Mouse (Mus musculus): ENCODE results near the gene Tusc2. TPM values are rescaled to one million over a fixed set of nuclear protein-coding genes. Genes with fewer than 3 reads are reported as not detected.

The Tusc2 gene
- polyA plus RNA-seq, 1 experiment from 2014 or later, result 87.1 TPM

DNA sequence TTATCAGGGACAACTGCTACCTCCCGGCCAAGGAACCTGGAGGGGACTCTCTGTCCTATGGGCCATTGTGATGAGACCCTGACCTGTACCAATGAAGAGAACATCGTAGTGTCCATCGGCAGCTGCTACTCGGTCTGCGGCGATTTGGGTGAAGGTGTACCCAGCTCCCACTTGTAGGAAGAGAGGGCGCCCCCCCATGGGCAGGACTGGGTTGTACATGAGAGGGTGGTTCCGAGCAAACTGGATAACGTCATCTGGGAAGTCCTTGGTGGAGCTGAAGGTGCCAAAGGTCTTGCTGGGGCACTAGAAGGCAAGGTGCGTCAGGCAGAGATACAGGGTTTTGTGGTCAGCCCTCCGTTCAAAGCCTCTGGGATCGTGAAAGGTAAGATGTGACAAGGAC, 37.7 kb downstream of the Tusc2 start:
- no peak for DNase-seq (ENCODE audit: low spot score)
- Histone ChIP-seq H3K27me3 (ENCODE audit: insufficient read depth, poor library complexity, severe bottlenecking) (peaks cover 14% of the 10 kb centered on the region; the same call in 1 of the 2 replicates), H3K36me3 (no peaks in the 10 kb centered on the region), H3K27ac (no peak overlapping the region), H3K4me1 (replicated peaks) (peaks cover 47% of the 10 kb centered on the region), H3K9me3 (no peaks in the 10 kb centered on the region), H3K4me3 (no peak overlapping the region)
- WGBS, result 79% methylated on average over 12 of the region's 12 CpGs

DNA sequence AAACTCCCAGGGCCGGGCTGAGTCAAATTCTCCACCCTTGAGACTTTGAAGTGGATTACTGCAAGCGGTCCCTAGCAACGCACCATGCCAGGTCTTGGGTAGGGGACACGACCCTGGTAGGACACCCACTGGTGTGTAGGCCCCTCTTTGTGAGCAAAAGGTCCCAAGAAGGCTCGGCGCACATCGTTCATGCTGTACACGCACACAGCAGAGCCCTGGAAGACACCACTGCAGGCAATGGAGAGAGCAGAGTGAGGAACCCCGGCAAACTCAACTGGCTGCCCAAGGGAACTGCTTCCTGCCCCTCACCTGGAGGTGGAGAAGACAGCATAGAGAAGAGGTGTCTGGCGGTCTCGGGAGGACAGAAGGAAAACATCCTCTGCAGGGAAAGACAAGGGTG, 38.2 kb downstream of the Tusc2 start:
- 89% methylated on average over 11 of the region's 11 CpGs for WGBS
- H3K4me3 ChIP-seq, result no peak overlapping the region
- peaks cover 14% of the 10 kb centered on the region; the same call in 1 of the 2 replicates for H3K27me3 ChIP-seq (ENCODE audit: insufficient read depth, poor library complexity, severe bottlenecking)
- peaks cover 52% of the 10 kb centered on the region for H3K4me1 ChIP-seq (replicated peaks)
- H3K9me3 ChIP-seq, result no peaks in the 10 kb centered on the region
- DNase-seq (ENCODE audit: low spot score), result no peak
- no peaks in the 10 kb centered on the region for H3K36me3 ChIP-seq
- H3K27ac ChIP-seq, result peak overlapping the region; percentile 46; the same call in 1 of the 2 replicates

- H3K4me1 ChIP-seq (replicated peaks), result peaks cover 57% of the 10 kb centered on the region
- peak overlapping the region; percentile 82 for H3K27ac ChIP-seq
- WGBS, result 13% methylated on average over 10 of the region's 10 CpGs
- H3K27me3 ChIP-seq (ENCODE audit: insufficient read depth, poor library complexity, severe bottlenecking), result peaks cover 17% of the 10 kb centered on the region; the same call in 1 of the 2 replicates
- DNase-seq (ENCODE audit: low spot score), result peak; percentile 93
- no peak overlapping the region for H3K4me3 ChIP-seq
- H3K36me3 ChIP-seq, result no peaks in the 10 kb centered on the region
- no peaks in the 10 kb centered on the region for H3K9me3 ChIP-seq
Observed at GRCm38 (mm10) chr9:107602068-107602648, 39.1 kb downstream of the Tusc2 start.

GRCm38 (mm10) chr9:107603251-107603650, 40.2 kb downstream of the Tusc2 start:
- H3K9me3 ChIP-seq, result no peaks in the 10 kb centered on the region
- WGBS, result 81% methylated on average over 6 of the region's 6 CpGs
- H3K4me3 ChIP-seq, result 0 out of 2 replicates have a peak overlapping the region, but pooled peaks have one; percentile 1
- H3K27ac ChIP-seq, result peak overlapping the region; percentile 82
- H3K4me1 ChIP-seq (replicated peaks), result peaks cover 68% of the 10 kb centered on the region
- no peak for DNase-seq (ENCODE audit: low spot score)
- H3K36me3 ChIP-seq, result no peaks in the 10 kb centered on the region
- peaks cover 23% of the 10 kb centered on the region; the same call in 1 of the 2 replicates for H3K27me3 ChIP-seq (ENCODE audit: insufficient read depth, poor library complexity, severe bottlenecking)

GRCm38 (mm10) chr9:107605041-107605661, 42.1 kb downstream of the Tusc2 start:
- Histone ChIP-seq H3K4me3 (peak overlapping the region; percentile 36), H3K27me3 (ENCODE audit: insufficient read depth, poor library complexity, severe bottlenecking) (peaks cover 23% of the 10 kb centered on the region; the same call in 1 of the 2 replicates), H3K36me3 (no peaks in the 10 kb centered on the region), H3K9me3 (no peaks in the 10 kb centered on the region), H3K4me1 (replicated peaks) (peaks cover 81% of the 10 kb centered on the region), H3K27ac (peak overlapping the region; percentile 82)
- 36% methylated on average over 23 of the region's 23 CpGs for WGBS
- no peak for DNase-seq (ENCODE audit: low spot score)

- Histone ChIP-seq H3K4me3 (peak overlapping the region; percentile 29), H3K36me3 (no peaks in the 10 kb centered on the region), H3K27ac (peak overlapping the region; percentile 99), H3K4me1 (replicated peaks) (peaks cover 93% of the 10 kb centered on the region), H3K27me3 (ENCODE audit: insufficient read depth, poor library complexity, severe bottlenecking) (peaks cover 13% of the 10 kb centered on the region; the same call in 1 of the 2 replicates), H3K9me3 (no peaks in the 10 kb centered on the region)
- DNase-seq (ENCODE audit: low spot score), result no peak
- 10% methylated on average over 9 of the region's 9 CpGs for WGBS
Observed at GRCm38 (mm10) chr9:107606591-107606990, 43.5 kb downstream of the Tusc2 start.

- Histone ChIP-seq H3K27ac (peak overlapping the region; percentile 99), H3K36me3 (no peaks in the 10 kb centered on the region), H3K9me3 (no peaks in the 10 kb centered on the region), H3K4me3 (peak overlapping the region; percentile 29; the same call in 1 of the 2 replicates), H3K4me1 (replicated peaks) (peaks cover 97% of the 10 kb centered on the region), H3K27me3 (ENCODE audit: insufficient read depth, poor library complexity, severe bottlenecking) (peaks cover 13% of the 10 kb centered on the region; the same call in 1 of the 2 replicates)
- DNase-seq (ENCODE audit: low spot score), result peak; percentile 41
- 72% methylated on average over 2 of the region's 2 CpGs for WGBS
Observed at GRCm38 (mm10) chr9:107607036-107607435, 44.0 kb downstream of the Tusc2 start.

GRCm38 (mm10) chr9:107607653-107608245, 44.7 kb downstream of the Tusc2 start:
- Histone ChIP-seq H3K27ac (peak overlapping the region; percentile 99), H3K4me1 (replicated peaks) (peaks cover 97% of the 10 kb centered on the region), H3K27me3 (ENCODE audit: insufficient read depth, poor library complexity, severe bottlenecking) (peaks cover 13% of the 10 kb centered on the region; the same call in 1 of the 2 replicates)

DNA sequence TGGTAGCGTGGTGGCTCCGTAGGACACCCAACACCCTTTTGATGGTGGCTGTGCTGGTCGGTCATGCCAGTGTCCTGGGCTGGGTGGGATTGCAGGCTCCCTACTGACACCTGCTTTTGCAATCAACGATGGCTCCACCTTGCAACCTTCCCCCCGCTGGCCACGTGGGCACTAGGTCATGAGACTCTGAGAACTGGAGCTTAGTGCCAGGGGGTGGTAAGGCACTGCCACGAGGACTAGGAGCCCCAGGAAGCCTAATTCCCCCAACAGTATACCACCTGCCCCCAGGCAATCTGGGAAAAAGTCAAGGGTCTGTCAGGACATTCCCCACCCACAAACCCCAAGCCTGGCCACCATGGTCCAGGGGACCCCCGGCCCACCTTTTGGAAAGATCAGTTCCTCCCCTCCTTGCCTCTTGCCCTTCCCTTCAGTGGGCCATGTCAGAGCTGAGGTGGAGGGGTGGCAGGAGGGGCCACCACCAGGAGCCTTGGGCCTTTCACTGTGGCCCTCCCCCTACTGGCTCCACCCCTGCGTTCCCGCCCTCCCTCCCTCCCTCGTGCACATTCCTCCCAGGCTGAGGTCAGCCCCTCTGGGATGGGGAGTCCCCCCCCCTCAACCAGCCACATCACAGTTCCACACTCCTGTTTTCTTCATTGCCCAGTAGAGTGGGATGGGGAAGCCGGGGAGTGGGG, 45.8 kb downstream of the Tusc2 start, which contains the start of gene Sema3b:
Gene Sema3b (minus strand): TSS at position 489 of the 692 bp plus-strand sequence.
- peaks cover 13% of the 10 kb centered on the region; the same call in 1 of the 2 replicates for H3K27me3 ChIP-seq (ENCODE audit: insufficient read depth, poor library complexity, severe bottlenecking)
- DNase-seq (ENCODE audit: low spot score), result no peak
- peaks cover 98% of the 10 kb centered on the region for H3K4me1 ChIP-seq (replicated peaks)
- H3K9me3 ChIP-seq, result no peaks in the 10 kb centered on the region
- H3K36me3 ChIP-seq, result peaks cover 7% of the 10 kb centered on the region
- H3K4me3 ChIP-seq, result peak within 1 kb of the TSS; percentile 18; the same call in 1 of the 2 replicates
- peak within 1 kb of the TSS; percentile 99 for H3K27ac ChIP-seq
- WGBS, result 39% methylated on average over 12 of the region's 12 CpGs

More at GRCm38 (mm10) chr9:107607653-107608245, 44.7 kb downstream of the Tusc2 start:
- no peaks in the 10 kb centered on the region for H3K9me3 ChIP-seq
- H3K4me3 ChIP-seq, result no peak overlapping the region
- DNase-seq (ENCODE audit: low spot score), result no peak
- H3K36me3 ChIP-seq, result 0 out of 2 replicates have a peak, but pooled peaks cover 3% of the 10 kb centered on the region
- 55% methylated on average over 9 of the region's 9 CpGs for WGBS

GRCm38 (mm10) chr9:107609433-107609830, 46.4 kb downstream of the Tusc2 start:
- Histone ChIP-seq H3K27me3 (ENCODE audit: insufficient read depth, poor library complexity, severe bottlenecking) (peaks cover 13% of the 10 kb centered on the region; the same call in 1 of the 2 replicates), H3K27ac (peak overlapping the region; percentile 99), H3K4me3 (peak overlapping the region; percentile 18; the same call in 1 of the 2 replicates), H3K9me3 (no peaks in the 10 kb centered on the region), H3K36me3 (peaks cover 12% of the 10 kb centered on the region), H3K4me1 (replicated peaks) (peaks cover 97% of the 10 kb centered on the region)
- WGBS, result 67% methylated on average over 4 of the region's 4 CpGs
- DNase-seq (ENCODE audit: low spot score), result no peak

DNA sequence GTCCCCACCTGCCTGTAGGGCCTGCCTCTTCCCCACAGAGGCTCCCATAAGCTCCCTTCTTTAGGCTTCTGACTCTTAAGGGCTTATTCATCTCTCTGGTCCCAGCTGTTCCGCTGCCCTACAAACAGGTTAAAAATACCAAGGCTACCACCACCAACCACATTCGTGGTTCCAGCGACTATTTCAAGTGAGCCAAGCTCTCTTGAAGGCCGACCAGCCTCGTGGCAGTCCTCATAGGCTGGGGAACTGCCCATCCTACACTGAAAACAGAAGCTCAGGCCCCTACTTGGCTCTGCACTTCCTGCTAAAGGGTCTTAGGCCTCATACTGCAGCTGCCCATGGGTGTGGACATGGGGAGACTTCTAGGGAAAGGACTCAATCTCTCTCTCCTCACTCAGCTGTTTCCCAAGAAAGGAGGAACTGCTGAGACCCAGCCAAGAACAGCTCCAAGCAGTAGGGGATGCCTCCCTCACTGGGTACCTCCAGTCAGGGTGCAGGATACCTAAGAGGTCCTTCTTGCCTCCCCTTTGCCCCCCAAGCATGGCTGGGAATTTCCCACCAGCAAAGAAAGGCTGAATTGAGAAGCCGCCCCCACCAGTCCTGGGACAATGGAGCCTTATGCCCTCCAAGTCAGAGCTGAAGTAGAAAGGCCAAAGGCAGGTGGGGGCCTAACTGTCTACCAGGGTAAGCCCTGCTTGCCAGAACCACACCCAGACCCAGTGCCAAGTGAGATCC, 48.6 kb downstream of the Tusc2 start:
- WGBS, result 76% methylated on average over 6 of the region's 6 CpGs
- H3K27me3 ChIP-seq (ENCODE audit: insufficient read depth, poor library complexity, severe bottlenecking), result peaks cover 13% of the 10 kb centered on the region; the same call in 1 of the 2 replicates
- peak overlapping the region; percentile 99 for H3K27ac ChIP-seq
- peaks cover 97% of the 10 kb centered on the region for H3K4me1 ChIP-seq (replicated peaks)
- no peak for DNase-seq (ENCODE audit: low spot score)
- H3K4me3 ChIP-seq, result peak overlapping the region; percentile 53
- no peaks in the 10 kb centered on the region for H3K9me3 ChIP-seq
- H3K36me3 ChIP-seq, result peaks cover 34% of the 10 kb centered on the region
